Mouse (Mus musculus) kidney, postnatal 0 days (tissue): ENCODE measurements around the gene Galns. TPM values are rescaled to one million over a fixed set of nuclear protein-coding genes. Genes with fewer than 3 reads are reported as not detected.

Source experiments
- ATAC-seq: fragments of 200-750 bp; cut with Nextera tagmentation; replicated peaks from 2 replicates; pipeline ENCODE4 v1.8.0; 2017; ENCODE audit warnings: low read depth, moderate number of reproducible peaks, moderate TSS enrichment, moderate library complexity; ENCODE audit not compliant: low FRiP score
- DNase-seq: peaks from one replicate; pipeline ENCODE4 v3.0.0-alpha.2; 2016; ENCODE audit warnings: low spot score
- H3K27ac ChIP-seq: fragments of 300-500 bp; sonication (generic); 2 replicates; pipeline ENCODE4 v1.5.1; 2014; ENCODE audit warnings: mild to moderate bottlenecking
- H3K27me3 ChIP-seq: fragments of 300-500 bp; sonication (generic); 2 replicates; pipeline ENCODE4 v1.6.1; 2014; ENCODE audit warnings: low read length, mixed read lengths; ENCODE audit not compliant: insufficient read depth
- H3K36me3 ChIP-seq: fragments of 300-500 bp; sonication (generic); 2 replicates; pipeline ENCODE4 v1.6.1; 2014; ENCODE audit warnings: low read length, mixed read lengths; ENCODE audit not compliant: insufficient read depth
- H3K4me1 ChIP-seq: fragments of 300-500 bp; sonication (generic); replicated peaks from 2 replicates; pipeline ENCODE4 v1.6.1; 2014; ENCODE audit warnings: antibody characterized with exemption, low read length, mixed read lengths; ENCODE audit not compliant: insufficient read depth
- H3K4me2 ChIP-seq: fragments of 300-500 bp; sonication (generic); 2 replicates; pipeline ENCODE4 v1.6.1; 2014; ENCODE audit warnings: mild to moderate bottlenecking, low read length, moderate library complexity, mixed read lengths
- H3K4me3 ChIP-seq: fragments of 300-500 bp; sonication (generic); replicated peaks from 2 replicates; pipeline ENCODE4 v1.5.1; 2014; ENCODE audit warnings: low read depth, low read length
- H3K9ac ChIP-seq: fragments of 300-500 bp; sonication (generic); 2 replicates; pipeline ENCODE4 v1.6.1; 2014; ENCODE audit warnings: low read depth, low read length
- H3K9me3 ChIP-seq: fragments of 300-500 bp; sonication (generic); replicated peaks from 2 replicates; pipeline ENCODE4 v1.6.1; 2016; ENCODE audit warnings: low read length, inconsistent platforms, mixed read lengths
- CTCF ChIP-seq: IDR thresholded peaks from 2 replicates; pipeline ENCODE4 v1.5.1; 2016; ENCODE audit warnings: antibody characterized with exemption, low read depth, mild to moderate bottlenecking, moderate library complexity
- WGBS: fragments of 180-500 bp; shearing (Covaris S2); extraction: QIAGEN DNeasy Blood & Tissue Kit; methylation state at CpG from one replicate; pipeline ENCODE4 v1.1.7; 2014; 5-methylcytosine and 5-hydroxymethylcytosine counted together
- polyA plus RNA-seq: library from polyadenylated mRNA; unstranded; fragments of >200 nt; fragmentation: Nextera tagmentation; extraction: Ambion mirVana; gene quantifications from 2 replicates; pipeline ENCODE4 v1.2.1, GENCODE M21; 2015

Galns gene
- polyA plus RNA-seq, 1 experiment from 2014 or later = 19.4 TPM

- Histone ChIP-seq H3K9ac (peak overlapping the region; percentile 92), H3K27me3 (no peaks in the 10 kb centered on the region), H3K4me3 (peak overlapping the region; percentile 72), H3K27ac (peak overlapping the region; percentile 91), H3K4me2 (peak overlapping the region; percentile 88), H3K36me3 (no peaks in the 10 kb centered on the region), H3K4me1 (peaks cover 48% of the 10 kb centered on the region), H3K9me3 (no peaks in the 10 kb centered on the region)
- peak; percentile 77 for DNase-seq
- no peak for TF ChIP-seq CTCF
- peak; percentile 43 for ATAC-seq
- 3% methylated on average over 52 of the region's 52 CpGs for WGBS
Measured at GRCm38 (mm10) chr8:122550234-122550994, 60.8 kb downstream of the Galns start.

- no peak for TF ChIP-seq CTCF
- Histone ChIP-seq H3K4me3 (0 out of 2 replicates have a peak overlapping the region, but pooled peaks have one; percentile 72), H3K4me1 (peaks cover 50% of the 10 kb centered on the region), H3K9me3 (no peaks in the 10 kb centered on the region), H3K9ac (no peak overlapping the region), H3K27ac (0 out of 2 replicates have a peak overlapping the region, but pooled peaks have one; percentile 19), H3K36me3 (no peaks in the 10 kb centered on the region), H3K27me3 (no peaks in the 10 kb centered on the region), H3K4me2 (peak overlapping the region; percentile 88)
- WGBS = 74% methylated on average over 3 of the region's 3 CpGs
- no peak for DNase-seq
- ATAC-seq = no peak
Measured at GRCm38 (mm10) chr8:122548891-122549439, 62.3 kb downstream of the Galns start.

GRCm38 (mm10) chr8:122548331-122548730 lies 62.9 kb downstream of the Galns start:
- TF ChIP-seq CTCF = no peak
- peak overlapping the region; percentile 88; the same call in 1 of the 2 replicates for H3K4me2 ChIP-seq
- ATAC-seq (no peak), DNase-seq (no peak)
- H3K4me1 ChIP-seq = peaks cover 50% of the 10 kb centered on the region
- H3K27me3 ChIP-seq = no peaks in the 10 kb centered on the region
- H3K9me3 ChIP-seq = no peaks in the 10 kb centered on the region
- WGBS = 59% methylated on average over 13 of the region's 13 CpGs
- no peak overlapping the region for H3K4me3 ChIP-seq
- peak overlapping the region; percentile 94; the same call in 1 of the 2 replicates for H3K27ac ChIP-seq
- H3K36me3 ChIP-seq = no peaks in the 10 kb centered on the region
- peak overlapping the region; percentile 25; the same call in 1 of the 2 replicates for H3K9ac ChIP-seq

GRCm38 (mm10) chr8:122547815-122548214 lies 63.4 kb downstream of the Galns start:
- Histone ChIP-seq H3K27me3 (no peaks in the 10 kb centered on the region), H3K9me3 (no peaks in the 10 kb centered on the region), H3K27ac (peak overlapping the region; percentile 94), H3K9ac (peak overlapping the region; percentile 25; the same call in 1 of the 2 replicates), H3K4me1 (peaks cover 50% of the 10 kb centered on the region), H3K36me3 (no peaks in the 10 kb centered on the region), H3K4me3 (no peak overlapping the region), H3K4me2 (peak overlapping the region; percentile 88)
- DNase-seq (peak; percentile 70), ATAC-seq (no peak)
- WGBS = 29% methylated on average over 5 of the region's 5 CpGs
- TF ChIP-seq CTCF = no peak

GRCm38 (mm10) chr8:122546811-122547453 lies 64.3 kb downstream of the Galns start:
- Histone ChIP-seq H3K4me2 (peak overlapping the region; percentile 88), H3K4me3 (no peak overlapping the region), H3K27me3 (no peaks in the 10 kb centered on the region), H3K9me3 (no peaks in the 10 kb centered on the region), H3K36me3 (0 out of 2 replicates have a peak, but pooled peaks cover 2% of the 10 kb centered on the region), H3K4me1 (peaks cover 50% of the 10 kb centered on the region), H3K27ac (peak overlapping the region; percentile 94), H3K9ac (peak overlapping the region; percentile 25; the same call in 1 of the 2 replicates)
- 12% methylated on average over 24 of the region's 24 CpGs for WGBS
- no peak for TF ChIP-seq CTCF
- peak; percentile 78 for DNase-seq
- ATAC-seq = peak; percentile 30; the same call in 1 of the 2 replicates
